In the genomic region with DNA sequence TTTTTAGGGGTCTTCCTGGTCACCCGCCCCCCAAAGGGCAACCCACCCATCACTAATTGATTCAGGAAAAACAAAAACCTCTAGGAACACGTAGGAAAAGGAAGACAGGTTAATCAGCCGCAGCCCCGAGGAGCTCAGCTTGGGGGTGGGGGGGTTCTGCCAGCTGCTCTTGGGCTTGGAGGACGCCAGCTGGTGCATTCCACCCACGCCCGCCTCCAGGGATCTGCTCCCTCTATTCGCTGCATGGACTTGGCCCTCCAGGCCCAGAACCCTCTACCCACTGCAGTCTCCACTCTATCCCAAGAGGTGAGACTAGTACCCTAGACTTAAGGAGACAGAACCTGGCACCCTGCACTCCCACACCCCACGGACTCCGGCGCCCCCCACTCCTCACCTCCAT, we compare ENCODE assay signal across 10 mouse cellular contexts. TPM values are rescaled to one million over a fixed set of nuclear protein-coding genes. Genes with fewer than 3 reads are reported as not detected.
DNase-seq lines count a peak whose midpoint lies in the region; ATAC-seq lines count a peak whose summit lies in the region.
"Had no signal": no experiment of that assay in that cellular context is flagged by ENCODE, and none has a peak within 500 bp of the region (broad histone marks: within the 10 kb centered on the region; RNA-seq: fewer than 3 reads in every experiment).

No protein-coding gene starts in this region.

- H3K4me3 ChIP-seq in forebrain, embryonic 12.5 days (replicated peaks), result no peak overlapping the region
- H3K4me3 ChIP-seq in intestine, embryonic 16.5 days (ENCODE audit: low read length), result no peak overlapping the region

- no peaks in the 10 kb centered on the region for H3K36me3 ChIP-seq in forebrain, embryonic 12.5 days (replicated peaks)
- no peaks in the 10 kb centered on the region for H3K36me3 ChIP-seq in intestine, embryonic 16.5 days (ENCODE audit: control insufficient read depth, insufficient read depth, low read length)

- peak; percentile 31 for DNase-seq in embryo, embryonic 10.5 days (ENCODE audit: low spot score)
- no peak for DNase-seq in embryo, embryonic 9.5 days (ENCODE audit: extremely low spot score)
- peak; percentile 76 to 86 for DNase-seq in layer of hippocampus, postnatal 14 days (ENCODE audit: low spot score in 2 of 2)
- DNase-seq in retina, postnatal 1 day, result peak; percentile 68
- no peak for DNase-seq in ovary, postnatal 36 days (ENCODE audit: low spot score)
- no peak for DNase-seq in gastrocnemius, adult 8-10 months (ENCODE audit: low spot score in 2 of 2)
- DNase-seq: thymus, adult 18-20 months had no signal

- ATAC-seq in forebrain, embryonic 12.5 days (ENCODE audit: low FRiP score), result peak; percentile 31
- no peak for ATAC-seq in intestine, embryonic 16.5 days

- 16% methylated on average over 11 of the region's 11 CpGs for WGBS in forebrain, embryonic 12.5 days
- WGBS in intestine, embryonic 16.5 days, result 17% methylated on average over 11 of the region's 11 CpGs

- no peak overlapping the region for H3K27ac ChIP-seq in forebrain, embryonic 12.5 days
- H3K27ac ChIP-seq in intestine, embryonic 16.5 days (ENCODE audit: low read length), result no peak overlapping the region

- H3K9ac ChIP-seq in forebrain, embryonic 12.5 days, result no peak overlapping the region
- no peak overlapping the region for H3K9ac ChIP-seq in intestine, embryonic 16.5 days (ENCODE audit: low read depth, low read length)

- H3K9me3 ChIP-seq in forebrain, embryonic 12.5 days, result no peaks in the 10 kb centered on the region
- no peaks in the 10 kb centered on the region for H3K9me3 ChIP-seq in intestine, embryonic 16.5 days (ENCODE audit: control insufficient read depth, low read length)

- peaks cover 77% of the 10 kb centered on the region for H3K27me3 ChIP-seq in forebrain, embryonic 12.5 days
- H3K27me3 ChIP-seq in intestine, embryonic 16.5 days (replicated peaks; ENCODE audit: control insufficient read depth, insufficient read depth, low read length), result peaks cover 49% of the 10 kb centered on the region

- H3K4me1 ChIP-seq in forebrain, embryonic 12.5 days, result peaks cover 37% of the 10 kb centered on the region
- peaks cover 9% of the 10 kb centered on the region; the same call in 1 of the 2 replicates for H3K4me1 ChIP-seq in intestine, embryonic 16.5 days (ENCODE audit: control insufficient read depth, insufficient read depth, low read length)

- H3K4me2 ChIP-seq in forebrain, embryonic 12.5 days, result peak overlapping the region; percentile 19; the same call in 1 of the 2 replicates
- H3K4me2 ChIP-seq in intestine, embryonic 16.5 days (ENCODE audit: low read depth, low read length), result no peak overlapping the region

RNA-seq across cellular contexts. Expression of a gene that starts 12.0 kb away (rescaled TPM):
- 1.7 and 1.9 TPM in 2 replicates for polyA plus RNA-seq in forebrain, embryonic 12.5 days (2016; fragmentation: Nextera tagmentation; extraction: Ambion mirVana)
- total RNA-seq in layer of hippocampus, postnatal 14 days (2021), result 100 to 1,000 TPM; 146 to 149 TPM
- total RNA-seq in gastrocnemius, adult 8-10 months (2022), result 1 to 10 TPM; 3.6 to 5.1 (median 4.5) TPM
- 0.20 and 0.22 TPM in 2 replicates for polyA plus RNA-seq in intestine, embryonic 16.5 days (2015; fragmentation: Nextera tagmentation; extraction: Ambion mirVana)
- polyA plus RNA-seq: heart, postnatal 0 days had no signal

RNA-seq across cellular contexts. Expression of a gene that starts 30.3 kb away (rescaled TPM):
- polyA plus RNA-seq in forebrain, embryonic 12.5 days (2016; fragmentation: Nextera tagmentation; extraction: Ambion mirVana), result 0.38 and 0.51 TPM in 2 replicates
- under 1 TPM in 1 of 2 experiments, not detected in 1; 0.30 TPM for total RNA-seq in layer of hippocampus, postnatal 14 days (2021)
- under 1 TPM in 3 of 4 experiments, not detected in 1; 0.22 to 0.46 (median 0.40) TPM for total RNA-seq in gastrocnemius, adult 8-10 months (2022)
- polyA plus RNA-seq in intestine, embryonic 16.5 days (2015; fragmentation: Nextera tagmentation; extraction: Ambion mirVana), result 3.4 and 3.9 TPM in 2 replicates

RNA-seq across cellular contexts. Expression of a gene that starts 48.7 kb away (rescaled TPM):
- 72.7 and 73.5 TPM in 2 replicates for polyA plus RNA-seq in forebrain, embryonic 12.5 days (2016; fragmentation: Nextera tagmentation; extraction: Ambion mirVana)
- 10 to 100 TPM; 58.7 to 63.2 TPM for total RNA-seq in layer of hippocampus, postnatal 14 days (2021)
- total RNA-seq in gastrocnemius, adult 8-10 months (2022), result 10 to 100 TPM; 38.0 to 45.8 (median 40.1) TPM
- 79.3 and 83.3 TPM in 2 replicates for polyA plus RNA-seq in intestine, embryonic 16.5 days (2015; fragmentation: Nextera tagmentation; extraction: Ambion mirVana)

RNA-seq across cellular contexts. Expression of a gene that starts 53.8 kb away (rescaled TPM):
- polyA plus RNA-seq in forebrain, embryonic 12.5 days (2016; fragmentation: Nextera tagmentation; extraction: Ambion mirVana), result 111 and 126 TPM in 2 replicates
- total RNA-seq in layer of hippocampus, postnatal 14 days (2021), result 1 to 10 TPM; 5.8 to 8.8 TPM
- total RNA-seq in gastrocnemius, adult 8-10 months (2022), result 1 to 10 TPM; 4.6 to 5.9 (median 5.4) TPM
- polyA plus RNA-seq in intestine, embryonic 16.5 days (2015; fragmentation: Nextera tagmentation; extraction: Ambion mirVana), result 68.5 and 76.4 TPM in 2 replicates

Comparison
In these comparisons a context has a peak if more than half of its experiments do, and no peak if none do; other contexts are left out.
1. DNase-seq: peak in embryo, embryonic 10.5 days (single experiment), layer of hippocampus, postnatal 14 days (2 of 2) and retina, postnatal 1 day (single experiment); none in embryo, embryonic 9.5 days (single experiment), ovary, postnatal 36 days (single experiment) and gastrocnemius, adult 8-10 months (0 of 2).
2. RNA of a gene that starts 12.0 kb away (total RNA-seq): 146 to 149 TPM in layer of hippocampus, postnatal 14 days; 3.6 to 5.1 TPM in gastrocnemius, adult 8-10 months; every median in the first group is over 10 times any median in the second.